Mouse (Mus musculus) liver, embryonic 12.5 days (tissue): ENCODE results near the gene Fam49a. TPM values are rescaled to one million over a fixed set of nuclear protein-coding genes. Genes with fewer than 3 reads are reported as not detected.

ENCODE experiments used
- ATAC-seq: fragments of 200-750 bp; cut with Nextera tagmentation; 2 replicates; pipeline ENCODE4 v1.8.0; 2017; ENCODE audit warnings: moderate number of reproducible peaks, mild to moderate bottlenecking, moderate library complexity
- H3K27ac ChIP-seq: fragments of 300-500 bp; sonication (generic); 2 replicates; pipeline ENCODE4 v1.5.1; 2016; ENCODE audit warnings: mild to moderate bottlenecking
- H3K27me3 ChIP-seq: fragments of 300-500 bp; sonication (generic); replicated peaks from 2 replicates; pipeline ENCODE4 v1.6.1; 2016; ENCODE audit warnings: mild to moderate bottlenecking, moderate library complexity
- H3K36me3 ChIP-seq: fragments of 300-500 bp; sonication (generic); 2 replicates; pipeline ENCODE4 v1.6.1; 2016; ENCODE audit warnings: mild to moderate bottlenecking, moderate library complexity
- H3K4me1 ChIP-seq: fragments of 300-500 bp; sonication (generic); 2 replicates; pipeline ENCODE4 v1.6.1; 2016
- H3K4me2 ChIP-seq: fragments of 300-500 bp; sonication (generic); 2 replicates; pipeline ENCODE4 v1.6.1; 2016; ENCODE audit warnings: mild to moderate bottlenecking, moderate library complexity
- H3K4me3 ChIP-seq: fragments of 300-500 bp; sonication (generic); 2 replicates; pipeline ENCODE4 v1.5.1; 2016; ENCODE audit warnings: mild to moderate bottlenecking, moderate library complexity
- H3K9ac ChIP-seq: fragments of 300-500 bp; sonication (generic); 2 replicates; pipeline ENCODE4 v1.6.1; 2016; ENCODE audit warnings: mild to moderate bottlenecking, moderate library complexity
- H3K9me3 ChIP-seq: fragments of 300-500 bp; sonication (generic); replicated peaks from 2 replicates; pipeline ENCODE4 v1.6.1; 2016; ENCODE audit warnings: mild to moderate bottlenecking, moderate library complexity
- WGBS: fragments of 180-500 bp; shearing (Covaris S2); methylation state at CpG from one replicate; pipeline ENCODE4 v1.1.7; 2016; ENCODE audit not compliant: insufficient replicate concordance; 5-methylcytosine and 5-hydroxymethylcytosine counted together
- polyA plus RNA-seq: library from polyadenylated mRNA; unstranded; fragments of >200 nt; fragmentation: Nextera tagmentation; extraction: Ambion mirVana; gene quantifications from 2 replicates; pipeline ENCODE4 v1.2.1, GENCODE M21; 2016

Fam49a gene
- polyA plus RNA-seq, 1 experiment from 2014 or later: 4.1 TPM

DNA sequence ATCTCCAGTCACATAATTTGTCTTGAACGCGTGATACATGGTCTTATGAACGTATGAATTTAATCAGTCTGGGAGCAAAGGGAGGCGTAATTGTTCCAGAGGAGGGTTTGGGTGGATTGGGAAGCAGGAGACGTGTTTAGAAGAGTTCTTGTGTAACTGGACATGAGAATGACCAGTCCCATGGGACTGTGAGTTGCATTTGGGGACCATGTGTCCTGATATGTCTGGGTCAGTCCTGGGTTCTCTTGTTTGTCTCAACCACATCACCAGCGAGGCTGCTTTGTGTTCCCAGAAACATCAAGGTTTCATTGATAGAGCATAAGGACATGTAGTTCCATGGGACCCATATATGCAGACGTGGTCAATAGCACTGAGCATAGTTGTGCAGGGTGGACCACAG lies 36.5 kb downstream of the Fam49a start:
- no peak for ATAC-seq
- no peak overlapping the region for H3K4me2 ChIP-seq
- 0 out of 2 replicates have a peak, but pooled peaks cover 8% of the 10 kb centered on the region for H3K4me1 ChIP-seq
- WGBS: 73% methylated on average over 7 of the region's 7 CpGs
- H3K27me3 ChIP-seq: no peaks in the 10 kb centered on the region
- H3K4me3 ChIP-seq: no peak overlapping the region
- no peaks in the 10 kb centered on the region for H3K9me3 ChIP-seq
- no peaks in the 10 kb centered on the region for H3K36me3 ChIP-seq
- no peak overlapping the region for H3K9ac ChIP-seq
- no peak overlapping the region for H3K27ac ChIP-seq

DNA sequence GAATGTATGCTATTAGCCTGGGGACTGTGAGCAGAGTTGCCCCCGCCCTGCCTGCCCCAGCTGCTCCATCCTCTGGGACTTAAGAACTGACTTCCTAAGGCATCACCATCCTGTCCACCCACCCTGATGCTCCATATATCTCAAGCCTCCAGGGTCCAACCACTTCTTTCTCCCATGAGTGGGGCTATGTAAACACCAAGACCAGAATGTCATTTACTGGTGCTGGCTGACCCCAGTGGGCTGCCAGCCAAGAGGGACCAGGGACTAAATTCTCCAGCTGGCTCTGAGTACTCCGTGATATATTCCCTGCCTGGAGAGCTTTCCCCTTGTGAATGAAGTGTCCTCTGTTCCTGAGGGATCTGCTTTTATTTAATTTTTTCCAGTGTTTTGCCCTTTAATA lies 37.4 kb downstream of the Fam49a start:
- 56% methylated on average over 2 of the region's 2 CpGs for WGBS
- no peak for ATAC-seq
- no peaks in the 10 kb centered on the region for H3K9me3 ChIP-seq
- no peaks in the 10 kb centered on the region for H3K27me3 ChIP-seq
- H3K4me3 ChIP-seq: no peak overlapping the region
- H3K36me3 ChIP-seq: no peaks in the 10 kb centered on the region
- no peak overlapping the region for H3K4me2 ChIP-seq
- H3K27ac ChIP-seq: no peak overlapping the region
- H3K4me1 ChIP-seq: 0 out of 2 replicates have a peak, but pooled peaks cover 8% of the 10 kb centered on the region
- H3K9ac ChIP-seq: no peak overlapping the region

DNA sequence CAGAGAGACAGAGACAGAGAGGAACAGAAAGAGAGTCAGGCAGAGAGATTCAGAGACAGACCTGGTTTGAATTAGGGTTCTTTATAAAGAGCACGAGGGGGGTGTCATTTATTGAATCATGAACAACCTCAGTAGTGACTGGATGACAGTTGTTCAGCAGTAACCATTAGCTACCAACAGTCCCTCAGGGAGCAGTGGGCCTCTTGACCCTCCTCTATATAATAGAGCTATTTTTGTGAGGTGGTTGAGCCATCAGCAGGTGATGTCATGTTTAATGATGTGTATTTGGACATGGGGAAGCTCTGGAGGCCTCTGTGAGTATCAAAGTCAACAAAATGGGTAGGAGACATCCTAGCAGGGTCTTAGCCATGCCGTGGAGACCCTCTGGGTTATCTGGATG lies 39.2 kb downstream of the Fam49a start:
- ATAC-seq: no peak
- no peak overlapping the region for H3K4me3 ChIP-seq
- no peak overlapping the region for H3K9ac ChIP-seq
- H3K27ac ChIP-seq: peak overlapping the region; percentile 49; the same call in 1 of the 2 replicates
- no peaks in the 10 kb centered on the region for H3K9me3 ChIP-seq
- H3K36me3 ChIP-seq: no peaks in the 10 kb centered on the region
- H3K4me2 ChIP-seq: no peak overlapping the region
- no peaks in the 10 kb centered on the region for H3K27me3 ChIP-seq
- 52% methylated on average over 2 of the region's 2 CpGs for WGBS
- H3K4me1 ChIP-seq: 0 out of 2 replicates have a peak, but pooled peaks cover 8% of the 10 kb centered on the region

DNA sequence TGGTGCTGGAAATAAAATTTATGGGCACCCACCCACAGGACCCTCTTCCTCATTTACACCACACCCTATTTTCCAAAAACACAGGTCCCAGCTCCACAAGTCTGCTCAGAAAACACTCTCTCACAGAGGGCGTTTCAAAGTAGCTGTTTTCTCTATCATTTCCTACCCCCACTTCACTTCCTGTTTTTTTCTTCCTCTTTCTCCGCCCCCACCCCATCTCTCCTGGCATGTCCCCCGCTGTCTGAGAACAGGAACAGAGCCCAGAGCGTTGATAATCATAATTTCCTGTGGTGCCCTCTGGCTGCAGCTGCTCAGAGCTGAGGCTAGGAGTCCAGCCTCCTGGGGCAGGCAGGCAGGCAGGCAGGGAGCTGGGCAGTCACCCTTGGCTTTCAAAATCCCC lies 39.9 kb downstream of the Fam49a start:
- Histone ChIP-seq H3K9me3 (no peaks in the 10 kb centered on the region), H3K9ac (no peak overlapping the region), H3K27ac (peak overlapping the region; percentile 49; the same call in 1 of the 2 replicates), H3K27me3 (no peaks in the 10 kb centered on the region), H3K36me3 (no peaks in the 10 kb centered on the region), H3K4me1 (0 out of 2 replicates have a peak, but pooled peaks cover 8% of the 10 kb centered on the region), H3K4me2 (no peak overlapping the region), H3K4me3 (no peak overlapping the region)
- WGBS: 11% methylated on average over 4 of the region's 4 CpGs
- ATAC-seq: peak; percentile 52

DNA sequence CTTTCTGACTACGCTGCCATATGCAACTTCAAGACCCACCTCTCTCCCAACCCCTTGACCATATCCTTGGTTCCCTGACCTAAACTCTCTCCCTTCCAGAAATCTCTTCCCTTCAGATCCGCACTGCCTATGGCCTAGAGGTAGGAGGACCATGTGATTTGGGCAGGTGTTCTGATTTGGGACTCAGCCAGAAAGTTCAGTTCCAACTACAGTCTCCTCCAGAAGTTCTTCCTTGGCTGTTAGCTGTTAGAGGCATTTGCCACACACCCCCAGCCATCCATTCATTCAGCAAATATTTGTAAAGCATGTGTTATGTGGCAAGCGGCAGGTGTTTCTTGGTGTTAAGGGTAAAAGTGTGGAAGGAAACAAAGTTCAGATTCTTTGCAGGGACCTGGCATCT lies 44.3 kb downstream of the Fam49a start:
- H3K4me1 ChIP-seq: 0 out of 2 replicates have a peak, but pooled peaks cover 8% of the 10 kb centered on the region
- no peak for ATAC-seq
- H3K36me3 ChIP-seq: no peaks in the 10 kb centered on the region
- no peaks in the 10 kb centered on the region for H3K9me3 ChIP-seq
- H3K4me2 ChIP-seq: no peak overlapping the region
- no peak overlapping the region for H3K9ac ChIP-seq
- H3K27me3 ChIP-seq: no peaks in the 10 kb centered on the region
- no peak overlapping the region for H3K4me3 ChIP-seq
- H3K27ac ChIP-seq: no peak overlapping the region
- 72% methylated on average over 3 of the region's 3 CpGs for WGBS

GRCm38 (mm10) chr12:12306814-12307213 lies 44.9 kb downstream of the Fam49a start:
- 64% methylated on average over 6 of the region's 6 CpGs for WGBS
- no peak overlapping the region for H3K9ac ChIP-seq
- no peaks in the 10 kb centered on the region for H3K9me3 ChIP-seq
- no peak for ATAC-seq
- H3K4me3 ChIP-seq: no peak overlapping the region
- no peaks in the 10 kb centered on the region for H3K36me3 ChIP-seq
- no peaks in the 10 kb centered on the region for H3K27me3 ChIP-seq
- H3K4me2 ChIP-seq: no peak overlapping the region
- no peak overlapping the region for H3K27ac ChIP-seq
- 0 out of 2 replicates have a peak, but pooled peaks cover 5% of the 10 kb centered on the region for H3K4me1 ChIP-seq

GRCm38 (mm10) chr12:12307245-12307644 lies 45.3 kb downstream of the Fam49a start:
- no peak overlapping the region for H3K9ac ChIP-seq
- no peaks in the 10 kb centered on the region for H3K27me3 ChIP-seq
- no peak overlapping the region for H3K27ac ChIP-seq
- no peaks in the 10 kb centered on the region for H3K9me3 ChIP-seq
- no peak overlapping the region for H3K4me2 ChIP-seq
- no peaks in the 10 kb centered on the region for H3K36me3 ChIP-seq
- ATAC-seq: no peak
- H3K4me1 ChIP-seq: 0 out of 2 replicates have a peak, but pooled peaks cover 1% of the 10 kb centered on the region
- WGBS: 73% methylated on average over 8 of the region's 8 CpGs
- no peak overlapping the region for H3K4me3 ChIP-seq

DNA sequence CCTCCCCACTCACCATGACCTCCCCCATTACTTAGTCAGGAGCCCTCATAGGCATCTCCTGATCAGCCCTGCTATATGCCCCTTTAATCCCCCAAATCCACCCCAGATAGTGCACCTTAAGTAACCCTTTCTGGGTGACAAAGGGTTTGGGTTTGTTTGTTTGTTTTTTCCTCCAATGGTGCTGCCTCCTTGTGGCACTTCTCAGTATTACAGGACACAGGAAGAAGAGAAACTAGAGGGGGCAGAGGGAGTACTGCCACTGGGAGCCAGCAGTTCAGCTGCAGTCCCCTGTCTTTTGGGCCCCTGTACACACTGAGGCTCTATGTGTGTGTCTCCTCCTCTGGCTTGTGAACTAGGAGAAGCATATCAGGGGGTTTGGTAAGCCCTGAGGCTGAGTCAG lies 51.5 kb downstream of the Fam49a start:
- Histone ChIP-seq H3K9me3 (no peaks in the 10 kb centered on the region), H3K4me2 (no peak overlapping the region), H3K27ac (no peak overlapping the region), H3K4me1 (no peaks in the 10 kb centered on the region), H3K36me3 (no peaks in the 10 kb centered on the region), H3K4me3 (no peak overlapping the region), H3K27me3 (no peaks in the 10 kb centered on the region), H3K9ac (no peak overlapping the region)
- ATAC-seq: no peak

GRCm38 (mm10) chr12:12313919-12314318 lies 52.0 kb downstream of the Fam49a start:
- 60% methylated on average over 4 of the region's 4 CpGs for WGBS
- ATAC-seq: no peak
- H3K9me3 ChIP-seq: no peaks in the 10 kb centered on the region
- H3K36me3 ChIP-seq: no peaks in the 10 kb centered on the region
- no peak overlapping the region for H3K4me2 ChIP-seq
- no peak overlapping the region for H3K27ac ChIP-seq
- H3K9ac ChIP-seq: no peak overlapping the region
- H3K4me3 ChIP-seq: no peak overlapping the region
- H3K4me1 ChIP-seq: no peaks in the 10 kb centered on the region
- no peaks in the 10 kb centered on the region for H3K27me3 ChIP-seq

GRCm38 (mm10) chr12:12314326-12314725 lies 52.4 kb downstream of the Fam49a start:
- no peak overlapping the region for H3K27ac ChIP-seq
- H3K36me3 ChIP-seq: no peaks in the 10 kb centered on the region
- no peak overlapping the region for H3K4me2 ChIP-seq
- H3K9me3 ChIP-seq: no peaks in the 10 kb centered on the region
- no peak overlapping the region for H3K9ac ChIP-seq
- ATAC-seq: no peak
- 70% methylated on average over 8 of the region's 8 CpGs for WGBS
- no peaks in the 10 kb centered on the region for H3K27me3 ChIP-seq
- H3K4me1 ChIP-seq: no peaks in the 10 kb centered on the region
- H3K4me3 ChIP-seq: no peak overlapping the region

- no peaks in the 10 kb centered on the region for H3K36me3 ChIP-seq
- ATAC-seq: no peak
- WGBS: 55% methylated on average over 5 of the region's 5 CpGs
- H3K4me2 ChIP-seq: no peak overlapping the region
- no peak overlapping the region for H3K27ac ChIP-seq
- H3K9me3 ChIP-seq: no peaks in the 10 kb centered on the region
- no peak overlapping the region for H3K4me3 ChIP-seq
- no peak overlapping the region for H3K9ac ChIP-seq
- H3K4me1 ChIP-seq: no peaks in the 10 kb centered on the region
- H3K27me3 ChIP-seq: no peaks in the 10 kb centered on the region
These were observed 53.1 kb downstream of the Fam49a start for GRCm38 (mm10) chr12:12315011-12315410.

GRCm38 (mm10) chr12:12316956-12317355 lies 55.0 kb downstream of the Fam49a start:
- Histone ChIP-seq H3K9ac (no peak overlapping the region), H3K27ac (no peak overlapping the region), H3K36me3 (no peaks in the 10 kb centered on the region), H3K9me3 (no peaks in the 10 kb centered on the region), H3K4me3 (no peak overlapping the region), H3K27me3 (no peaks in the 10 kb centered on the region), H3K4me1 (no peaks in the 10 kb centered on the region), H3K4me2 (no peak overlapping the region)
- no peak for ATAC-seq
- WGBS: 57% methylated on average over 6 of the region's 6 CpGs

DNA sequence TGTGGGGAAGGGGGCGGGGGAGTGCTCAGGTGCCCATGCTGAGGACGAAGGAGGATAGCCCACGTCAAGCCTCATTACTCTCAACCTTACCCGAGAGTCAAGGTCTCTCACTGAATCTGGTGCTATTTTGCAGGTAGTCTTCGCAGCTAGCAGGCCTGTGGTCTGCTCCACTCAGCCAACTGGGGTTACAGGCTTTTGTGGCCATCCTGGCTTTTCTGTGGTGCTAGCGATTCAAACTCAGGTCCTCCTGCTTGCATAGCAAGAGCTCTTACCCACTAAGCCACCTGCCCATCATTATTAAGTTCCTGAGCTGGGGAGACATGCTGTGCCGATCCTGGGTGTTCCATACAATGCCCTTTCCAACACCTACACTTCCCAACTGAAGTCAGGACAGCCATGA lies 55.7 kb downstream of the Fam49a start:
- no peak overlapping the region for H3K27ac ChIP-seq
- H3K4me3 ChIP-seq: no peak overlapping the region
- H3K27me3 ChIP-seq: no peaks in the 10 kb centered on the region
- H3K4me1 ChIP-seq: no peaks in the 10 kb centered on the region
- H3K36me3 ChIP-seq: no peaks in the 10 kb centered on the region
- no peaks in the 10 kb centered on the region for H3K9me3 ChIP-seq
- H3K9ac ChIP-seq: no peak overlapping the region
- no peak overlapping the region for H3K4me2 ChIP-seq
- 63% methylated on average over 7 of the region's 7 CpGs for WGBS
- ATAC-seq: no peak
